Mouse (Mus musculus) forebrain, embryonic 13.5 days (tissue): ENCODE data around the gene Jund. TPM values are rescaled to one million over a fixed set of nuclear protein-coding genes. Genes with fewer than 3 reads are reported as not detected.

ENCODE experiments used
- ATAC-seq: fragments of 200-750 bp; cut with Nextera tagmentation; 2 replicates; pipeline ENCODE4 v1.8.0; 2017
- H3K27ac ChIP-seq: fragments of 300-500 bp; sonication (generic); 2 replicates; pipeline ENCODE4 v1.5.1; 2015; ENCODE audit warnings: inconsistent platforms, mild to moderate bottlenecking, moderate library complexity
- H3K27me3 ChIP-seq: fragments of 300-500 bp; sonication (generic); 2 replicates; pipeline ENCODE4 v1.6.1; 2015; ENCODE audit warnings: mild to moderate bottlenecking, inconsistent platforms
- H3K36me3 ChIP-seq: fragments of 300-500 bp; sonication (generic); 2 replicates; pipeline ENCODE4 v1.6.1; 2015; ENCODE audit warnings: mild to moderate bottlenecking, inconsistent platforms; ENCODE audit not compliant: poor library complexity, severe bottlenecking
- H3K4me1 ChIP-seq: fragments of 300-500 bp; sonication (generic); 2 replicates; pipeline ENCODE4 v1.6.1; 2015; ENCODE audit warnings: inconsistent platforms
- H3K4me2 ChIP-seq: fragments of 300-500 bp; sonication (generic); 2 replicates; pipeline ENCODE4 v1.6.1; 2015; ENCODE audit warnings: inconsistent platforms, mild to moderate bottlenecking, moderate library complexity
- H3K4me3 ChIP-seq: fragments of 300-500 bp; sonication (generic); 2 replicates; pipeline ENCODE4 v1.5.1; 2015; ENCODE audit warnings: mild to moderate bottlenecking, inconsistent platforms
- H3K9ac ChIP-seq: fragments of 300-500 bp; sonication (generic); 2 replicates; pipeline ENCODE4 v1.6.1; 2015; ENCODE audit warnings: mild to moderate bottlenecking, inconsistent platforms
- H3K9me3 ChIP-seq: fragments of 300-500 bp; sonication (generic); replicated peaks from 2 replicates; pipeline ENCODE4 v1.6.1; 2016; ENCODE audit warnings: inconsistent platforms
- WGBS: fragments of 180-500 bp; shearing (Covaris S2); methylation state at CpG from one replicate; pipeline ENCODE4 v1.1.7; 2015; 5-methylcytosine and 5-hydroxymethylcytosine counted together
- polyA plus RNA-seq: library from polyadenylated mRNA; unstranded; fragments of >200 nt; fragmentation: Nextera tagmentation; extraction: Ambion mirVana; gene quantifications from 2 replicates; pipeline ENCODE4 v1.2.1, GENCODE M21; 2015

Jund gene
- polyA plus RNA-seq, 1 experiment from 2014 or later: 68.8 TPM

DNA sequence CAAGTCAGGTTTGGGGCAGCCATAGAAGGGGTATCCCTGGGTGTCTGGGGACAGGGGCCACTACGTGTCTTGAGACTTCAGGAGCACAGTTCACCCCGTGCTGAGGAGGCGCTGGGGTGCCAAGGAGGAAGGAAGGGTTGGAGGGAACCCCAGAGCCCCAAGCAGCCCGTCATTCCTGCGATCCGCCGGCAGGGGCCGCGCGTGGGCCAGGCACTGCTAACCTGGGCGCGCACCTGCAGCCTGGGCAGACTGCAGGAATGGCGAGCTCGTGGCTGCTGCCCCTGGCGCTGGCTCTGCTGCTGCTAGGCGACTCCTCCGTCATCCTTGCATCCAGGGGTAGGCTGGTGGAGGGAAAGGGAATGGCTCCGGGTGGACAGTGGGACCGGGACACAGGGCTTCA is 19.5 kb downstream of the Jund start, which contains the start of gene Gm3336:
Gm3336 (plus strand) TSS at position 247 of the 400 bp plus-strand sequence.
- Histone ChIP-seq H3K9me3 (no peaks in the 10 kb centered on the region), H3K4me1 (peaks cover 3% of the 10 kb centered on the region; the same call in 1 of the 2 replicates), H3K9ac (0 out of 2 replicates have a peak within 1 kb of the TSS, but pooled peaks have one; percentile 30), H3K4me2 (peak within 1 kb of the TSS; percentile 27; the same call in 1 of the 2 replicates), H3K27ac (no peak within 1 kb of the TSS), H3K4me3 (no peak within 1 kb of the TSS), H3K27me3 (peaks cover 5% of the 10 kb centered on the region; the same call in 1 of the 2 replicates), H3K36me3 (no peaks in the 10 kb centered on the region)
- peak; percentile 42 for ATAC-seq
- WGBS: 2% methylated on average over 18 of the region's 19 CpGs

DNA sequence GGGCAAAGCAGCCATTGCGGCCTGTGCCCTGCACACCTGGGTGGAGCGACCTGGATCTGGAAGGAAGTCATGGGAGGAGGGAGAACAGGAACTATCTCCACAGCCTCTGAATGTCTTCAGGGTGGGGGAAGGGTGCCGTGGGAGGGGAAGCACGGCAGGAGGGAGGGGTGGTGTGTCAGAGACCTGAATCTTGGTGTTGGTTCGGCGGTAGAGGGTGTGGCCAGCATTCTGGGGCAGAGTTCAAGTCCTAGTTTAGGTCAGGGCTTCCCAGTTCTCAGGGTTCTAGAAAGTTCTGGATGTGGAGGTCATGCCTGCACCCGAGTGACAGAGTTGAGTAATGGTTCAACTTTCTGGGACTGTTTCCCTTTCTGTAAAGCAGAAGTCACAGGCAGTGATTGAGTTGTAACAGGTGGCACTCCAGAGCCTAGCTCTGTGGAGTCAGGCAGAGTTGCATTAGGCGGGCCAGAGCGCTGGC is 21.1 kb downstream of the Jund start:
- Histone ChIP-seq H3K27ac (no peak overlapping the region), H3K9me3 (no peaks in the 10 kb centered on the region), H3K4me2 (no peak overlapping the region), H3K4me1 (peaks cover 3% of the 10 kb centered on the region; the same call in 1 of the 2 replicates), H3K4me3 (no peak overlapping the region), H3K36me3 (no peaks in the 10 kb centered on the region), H3K27me3 (peaks cover 5% of the 10 kb centered on the region; the same call in 1 of the 2 replicates), H3K9ac (no peak overlapping the region)
- ATAC-seq: no peak
- 69% methylated on average over 9 of the region's 9 CpGs for WGBS

DNA sequence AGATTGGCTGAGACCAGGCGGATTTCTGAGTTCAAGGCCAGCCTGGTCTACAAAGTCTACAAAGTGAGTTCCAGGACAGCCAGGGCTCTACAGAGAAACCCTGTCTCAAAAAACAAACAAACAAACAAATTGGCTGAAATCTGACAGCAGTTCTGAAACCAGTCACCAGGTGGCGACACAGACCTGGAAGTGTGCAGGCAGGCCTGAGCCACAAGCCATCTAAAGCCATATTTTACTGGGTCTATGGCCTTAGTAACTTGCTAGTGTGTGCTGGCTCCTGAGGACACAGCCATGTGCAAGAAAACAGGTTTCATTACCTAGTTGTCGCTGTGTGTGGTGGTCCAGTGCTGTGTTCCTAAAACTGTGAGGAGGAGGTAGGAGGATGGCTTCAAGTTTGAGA is 22.0 kb downstream of the Jund start:
- Histone ChIP-seq H3K4me1 (peaks cover 3% of the 10 kb centered on the region; the same call in 1 of the 2 replicates), H3K27ac (no peak overlapping the region), H3K27me3 (peaks cover 5% of the 10 kb centered on the region; the same call in 1 of the 2 replicates), H3K4me3 (no peak overlapping the region), H3K4me2 (no peak overlapping the region), H3K9me3 (no peaks in the 10 kb centered on the region), H3K36me3 (no peaks in the 10 kb centered on the region), H3K9ac (no peak overlapping the region)
- peak; percentile 57; the same call in 1 of the 2 replicates for ATAC-seq
- WGBS: 2% methylated on average over 3 of the region's 3 CpGs

DNA sequence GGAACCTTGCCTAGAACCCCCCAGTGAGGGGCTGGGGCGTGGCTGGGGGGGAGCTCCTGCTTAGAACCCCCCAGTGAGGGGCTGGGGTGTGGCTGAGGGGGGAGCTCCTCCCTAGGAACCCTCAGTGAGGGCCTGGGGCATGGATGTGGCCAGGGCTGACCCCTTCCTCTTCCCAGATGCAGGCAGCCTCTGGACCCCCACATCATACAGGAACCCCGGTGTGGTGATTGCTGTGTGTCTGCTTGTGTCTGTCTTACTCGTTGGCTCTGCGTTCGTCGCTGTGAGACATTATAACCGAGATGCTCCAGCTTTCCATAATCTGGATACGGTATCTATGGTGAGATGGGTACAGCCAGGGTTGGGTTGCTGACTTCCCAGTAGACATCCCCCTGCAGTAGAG is 22.9 kb downstream of the Jund start:
- Histone ChIP-seq H3K27me3 (peaks cover 7% of the 10 kb centered on the region), H3K36me3 (no peaks in the 10 kb centered on the region), H3K9me3 (no peaks in the 10 kb centered on the region), H3K4me1 (peaks cover 3% of the 10 kb centered on the region; the same call in 1 of the 2 replicates), H3K9ac (no peak overlapping the region; the same call in 1 of the 2 replicates), H3K4me3 (no peak overlapping the region), H3K27ac (no peak overlapping the region), H3K4me2 (no peak overlapping the region)
- WGBS: 84% methylated on average over 8 of the region's 8 CpGs
- no peak for ATAC-seq

DNA sequence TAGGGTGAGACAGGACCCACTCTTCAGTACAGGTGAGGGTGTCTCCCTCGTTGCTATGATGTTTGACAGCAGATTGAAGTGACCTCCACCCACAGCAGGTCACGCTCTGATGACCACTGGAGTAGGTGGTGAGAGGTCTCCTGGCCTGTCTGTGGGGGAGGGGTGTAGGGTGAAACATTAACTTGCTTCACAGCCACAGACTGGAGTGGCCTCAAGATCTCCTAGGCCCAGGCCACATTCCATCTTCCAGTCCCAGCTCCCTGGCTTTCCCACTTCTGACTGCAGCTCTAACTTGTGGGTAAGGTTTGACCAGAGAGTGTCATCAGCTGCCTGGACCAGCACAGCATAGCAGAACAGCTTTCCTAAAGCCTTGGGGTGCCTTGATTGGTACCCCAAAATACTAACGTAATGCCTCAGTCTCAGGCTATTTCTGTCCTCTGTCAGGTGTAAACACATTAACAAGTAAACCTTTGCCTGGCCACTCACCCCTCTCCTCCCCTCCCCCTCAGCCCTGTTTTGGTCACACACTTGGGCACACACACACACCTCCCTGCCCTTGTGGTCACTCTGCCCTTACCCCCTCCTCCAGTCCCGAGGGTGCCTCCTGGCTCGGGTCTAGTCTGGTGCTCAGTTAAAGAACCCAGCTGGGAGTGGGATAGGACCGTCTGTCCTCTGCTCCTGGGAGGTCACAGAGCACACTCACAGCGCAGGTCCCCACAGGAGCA is 24.9 kb downstream of the Jund start, which contains the start of gene Pde4c:
Pde4c (plus strand) TSS at position 235 of the 725 bp plus-strand sequence.
- no peaks in the 10 kb centered on the region for H3K9me3 ChIP-seq
- no peak for ATAC-seq
- no peak within 1 kb of the TSS for H3K4me3 ChIP-seq
- no peaks in the 10 kb centered on the region for H3K36me3 ChIP-seq
- H3K27me3 ChIP-seq: peaks cover 25% of the 10 kb centered on the region
- no peak within 1 kb of the TSS for H3K4me2 ChIP-seq
- H3K9ac ChIP-seq: peak within 1 kb of the TSS; percentile 13; the same call in 1 of the 2 replicates
- H3K27ac ChIP-seq: no peak within 1 kb of the TSS
- 73% methylated on average over 7 of the region's 7 CpGs for WGBS
- H3K4me1 ChIP-seq: no peaks in the 10 kb centered on the region

DNA sequence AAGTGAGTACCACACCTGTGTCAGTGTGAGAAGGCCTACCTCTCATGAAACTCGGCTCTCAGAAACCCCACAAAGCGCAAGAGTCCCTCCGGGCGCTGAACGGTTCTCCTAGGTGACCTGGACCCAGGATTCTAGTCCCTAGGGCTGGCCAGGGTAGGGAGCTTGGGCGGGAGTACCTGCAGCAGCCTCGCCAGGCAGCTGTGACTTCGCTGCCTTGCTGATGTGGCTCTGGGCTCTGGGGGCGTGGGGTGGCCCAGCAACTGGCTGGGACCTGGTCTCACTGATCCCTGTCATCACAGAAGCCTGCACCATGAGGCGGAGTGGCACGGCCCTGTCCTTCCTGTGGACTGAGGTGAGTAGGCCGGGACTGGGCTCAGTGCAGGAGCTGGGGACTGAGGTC is 25.5 kb downstream of the Jund start:
- no peak overlapping the region for H3K27ac ChIP-seq
- ATAC-seq: no peak
- WGBS: 73% methylated on average over 12 of the region's 12 CpGs
- H3K4me1 ChIP-seq: no peaks in the 10 kb centered on the region
- H3K9me3 ChIP-seq: no peaks in the 10 kb centered on the region
- H3K4me3 ChIP-seq: no peak overlapping the region
- H3K4me2 ChIP-seq: no peak overlapping the region
- peaks cover 31% of the 10 kb centered on the region for H3K27me3 ChIP-seq
- H3K9ac ChIP-seq: no peak overlapping the region
- no peaks in the 10 kb centered on the region for H3K36me3 ChIP-seq

DNA sequence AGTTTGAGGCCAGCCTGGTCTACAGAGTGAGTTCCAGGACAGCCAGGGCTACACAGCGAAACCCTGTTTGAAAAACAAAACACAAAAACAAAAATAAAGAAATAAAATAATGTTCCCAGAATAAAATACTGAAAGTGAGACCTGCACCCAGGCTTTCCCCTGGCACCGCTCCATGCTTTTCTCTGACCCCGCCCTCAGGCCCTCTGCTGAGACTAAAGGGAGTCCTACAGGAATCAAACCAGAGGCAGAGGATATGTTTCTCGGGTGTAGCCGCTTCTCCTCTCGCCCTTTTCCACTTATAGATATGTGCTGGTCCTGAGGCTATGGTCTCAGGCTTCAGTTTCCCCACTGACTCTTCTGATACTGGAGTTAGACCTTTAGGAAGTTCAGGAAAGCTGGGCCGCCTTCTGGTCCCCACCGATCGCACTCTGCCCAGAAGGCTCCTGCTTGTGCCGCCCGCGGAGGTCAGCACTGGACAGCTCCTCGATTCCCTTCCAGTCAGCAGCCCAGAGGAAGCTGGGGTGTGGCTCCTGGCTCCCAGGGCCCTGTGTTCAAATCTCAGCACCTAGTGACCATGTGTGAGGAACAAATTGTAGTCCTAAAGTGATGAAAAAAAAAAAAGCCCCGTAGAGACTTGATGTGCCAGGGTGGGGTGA is 27.2 kb downstream of the Jund start:
- ATAC-seq: no peak
- H3K27ac ChIP-seq: no peak overlapping the region

DNA sequence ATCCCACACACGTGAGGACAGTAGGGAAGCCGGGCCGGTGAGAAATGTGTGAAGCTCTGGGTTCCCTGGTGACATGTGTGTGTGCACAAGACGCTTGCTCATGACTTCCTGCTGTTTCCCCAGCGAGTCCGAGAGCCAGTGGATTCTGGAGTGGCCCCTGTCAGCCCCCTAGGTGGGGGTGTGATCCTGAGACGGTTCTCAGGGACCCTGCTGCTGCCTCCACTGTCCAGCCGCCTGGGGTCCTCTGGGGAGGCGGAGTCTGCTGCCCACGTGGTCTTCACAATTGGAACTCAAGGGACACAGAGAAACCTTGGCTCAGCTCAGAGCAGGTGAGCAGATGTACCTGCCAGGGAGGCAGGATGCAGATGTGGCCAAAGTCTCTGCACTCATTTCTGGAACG is 28.0 kb downstream of the Jund start:
- WGBS: 45% methylated on average over 11 of the region's 11 CpGs
- Histone ChIP-seq H3K27me3 (peaks cover 50% of the 10 kb centered on the region), H3K9ac (no peak overlapping the region)

More for the DNA sequence above, 27.2 kb downstream of the Jund start:
- Histone ChIP-seq H3K9me3 (no peaks in the 10 kb centered on the region), H3K36me3 (no peaks in the 10 kb centered on the region), H3K4me2 (no peak overlapping the region), H3K9ac (no peak overlapping the region), H3K27me3 (peaks cover 42% of the 10 kb centered on the region), H3K4me1 (peaks cover 4% of the 10 kb centered on the region), H3K4me3 (no peak overlapping the region)
- WGBS: 30% methylated on average over 14 of the region's 14 CpGs

DNA sequence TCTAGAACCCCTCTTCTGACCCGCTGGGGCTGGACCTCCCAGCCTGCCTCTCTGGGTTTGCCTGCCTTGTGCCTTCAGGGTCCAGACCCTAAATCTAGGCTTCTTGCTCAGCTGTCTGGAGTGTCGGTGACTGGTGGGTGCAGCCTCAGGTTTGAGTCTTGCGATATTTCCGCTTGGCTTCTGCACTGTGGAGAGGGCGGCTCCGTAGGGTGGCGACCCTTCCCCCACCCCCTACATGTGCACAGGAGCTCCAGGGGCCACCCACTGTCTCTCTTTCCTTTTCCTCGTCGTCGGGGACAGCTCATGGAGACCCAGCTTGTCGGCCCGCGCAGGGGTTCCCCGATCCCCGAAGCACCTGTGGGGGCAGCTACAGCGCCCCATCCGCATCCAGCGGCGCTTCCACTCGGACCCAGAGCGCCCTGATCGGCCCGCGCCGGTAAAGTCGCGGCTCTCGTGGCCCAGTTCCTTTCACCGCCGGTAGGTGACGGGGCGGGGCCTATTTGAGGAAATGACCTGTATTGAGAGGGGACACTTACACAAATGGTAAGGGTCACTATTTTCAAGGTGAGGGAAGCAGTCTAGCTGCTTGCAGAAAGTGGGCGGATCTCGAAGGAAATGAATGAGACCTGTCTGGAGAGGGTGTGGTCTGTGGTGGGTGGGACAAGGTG is 31.2 kb downstream of the Jund start:
- peak overlapping the region; percentile 23 for H3K4me3 ChIP-seq
- peak overlapping the region; percentile 43; the same call in 1 of the 2 replicates for H3K9ac ChIP-seq
- H3K4me2 ChIP-seq: peak overlapping the region; percentile 50
- no peak for ATAC-seq
- WGBS: 5% methylated on average over 34 of the region's 34 CpGs
- H3K36me3 ChIP-seq: no peaks in the 10 kb centered on the region
- no peaks in the 10 kb centered on the region for H3K9me3 ChIP-seq
- peaks cover 4% of the 10 kb centered on the region for H3K4me1 ChIP-seq
- peaks cover 59% of the 10 kb centered on the region for H3K27me3 ChIP-seq
- no peak overlapping the region for H3K27ac ChIP-seq

More for the DNA sequence above, 28.0 kb downstream of the Jund start:
- no peak overlapping the region for H3K4me3 ChIP-seq
- H3K27ac ChIP-seq: no peak overlapping the region
- ATAC-seq: no peak
- H3K4me2 ChIP-seq: no peak overlapping the region
- no peaks in the 10 kb centered on the region for H3K9me3 ChIP-seq
- no peaks in the 10 kb centered on the region for H3K36me3 ChIP-seq
- peaks cover 4% of the 10 kb centered on the region for H3K4me1 ChIP-seq

DNA sequence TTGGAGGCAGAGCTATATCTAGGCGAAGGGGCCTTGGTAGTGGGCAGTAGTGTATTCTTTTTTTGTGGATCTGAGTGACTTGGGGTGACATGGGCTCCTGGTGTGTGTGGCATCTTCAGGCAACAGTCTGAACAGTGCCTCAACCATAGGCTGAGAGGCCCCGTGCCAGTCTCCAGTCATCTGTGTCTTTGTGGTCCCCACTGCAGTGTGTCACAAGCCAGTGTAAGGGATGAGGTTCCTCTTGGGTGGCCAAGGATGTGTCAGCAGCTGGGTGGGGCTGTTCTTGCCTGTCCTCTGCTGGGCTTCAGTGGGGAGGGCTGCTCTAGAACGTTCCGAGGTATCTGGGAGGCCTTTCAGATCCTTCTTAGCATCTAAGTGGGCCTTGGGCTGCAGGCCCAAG is 32.2 kb downstream of the Jund start:
- Histone ChIP-seq H3K4me3 (no peak overlapping the region), H3K9me3 (no peaks in the 10 kb centered on the region), H3K9ac (no peak overlapping the region), H3K27me3 (peaks cover 62% of the 10 kb centered on the region), H3K4me1 (peaks cover 4% of the 10 kb centered on the region), H3K27ac (no peak overlapping the region), H3K4me2 (no peak overlapping the region), H3K36me3 (no peaks in the 10 kb centered on the region)
- 86% methylated on average over 4 of the region's 4 CpGs for WGBS
- no peak for ATAC-seq

DNA sequence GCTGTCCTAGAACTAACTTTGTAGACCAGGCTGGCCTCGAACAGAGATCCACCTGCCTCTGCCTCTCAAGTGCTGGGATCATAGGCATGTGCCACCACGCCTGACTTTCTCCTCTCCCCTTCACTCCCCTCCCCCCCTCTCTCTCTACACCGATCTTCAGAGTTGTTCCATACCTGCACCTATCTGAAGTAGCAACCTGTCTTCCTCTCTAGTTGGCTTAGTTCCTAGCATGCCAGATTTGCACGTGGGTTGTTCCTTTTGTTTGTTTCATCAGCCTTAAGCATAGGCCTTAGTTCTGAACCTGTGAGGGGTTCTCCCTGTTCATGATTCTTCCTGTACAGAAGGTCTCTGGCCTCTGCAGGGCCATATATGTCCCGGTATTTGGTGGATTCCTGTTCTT is 39.0 kb downstream of the Jund start:
- H3K27ac ChIP-seq: no peak overlapping the region
- ATAC-seq: no peak
- H3K36me3 ChIP-seq: no peaks in the 10 kb centered on the region
- no peak overlapping the region for H3K4me2 ChIP-seq
- no peaks in the 10 kb centered on the region for H3K9me3 ChIP-seq
- 67% methylated on average over 5 of the region's 5 CpGs for WGBS
- no peak overlapping the region for H3K4me3 ChIP-seq
- H3K9ac ChIP-seq: no peak overlapping the region
- H3K27me3 ChIP-seq: peaks cover 40% of the 10 kb centered on the region
- no peaks in the 10 kb centered on the region for H3K4me1 ChIP-seq

DNA sequence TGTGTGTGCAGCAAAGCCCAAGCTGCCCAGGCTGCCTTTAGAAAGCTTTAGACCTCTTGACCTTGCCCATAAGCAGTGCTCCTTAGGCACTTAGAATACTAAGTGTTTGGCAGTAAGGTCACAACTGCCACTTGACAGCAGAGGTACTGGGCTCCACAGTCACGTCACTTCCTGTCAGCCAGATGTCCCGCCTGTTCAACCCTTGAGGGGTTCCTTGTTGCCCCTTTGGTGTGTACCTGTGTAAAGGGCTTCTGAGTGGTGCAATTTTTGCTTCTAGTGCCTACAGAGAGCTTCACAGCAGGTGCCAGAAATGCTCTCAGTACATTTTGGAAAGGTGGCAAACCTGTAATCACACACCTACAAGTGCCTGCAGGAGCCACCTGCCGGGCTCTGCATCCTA is 39.5 kb downstream of the Jund start:
- H3K4me3 ChIP-seq: no peak overlapping the region
- no peaks in the 10 kb centered on the region for H3K36me3 ChIP-seq
- peaks cover 4% of the 10 kb centered on the region for H3K4me1 ChIP-seq
- H3K27ac ChIP-seq: no peak overlapping the region
- H3K27me3 ChIP-seq: peaks cover 45% of the 10 kb centered on the region
- ATAC-seq: no peak
- H3K9me3 ChIP-seq: no peaks in the 10 kb centered on the region
- 74% methylated on average over 3 of the region's 3 CpGs for WGBS
- H3K4me2 ChIP-seq: no peak overlapping the region
- no peak overlapping the region for H3K9ac ChIP-seq
